Mouse (Mus musculus) monocyte, adult 2 months (primary cell): ENCODE results near the gene Pmepa1.

Source experiments
- DNase-seq, 2 experiments: peaks; one replicate each; pipeline ENCODE4 v3.0.0; 2022; ENCODE audit warnings: low spot score in 2 of 2, low read depth in 1 of 2

The Pmepa1 gene

DNA sequence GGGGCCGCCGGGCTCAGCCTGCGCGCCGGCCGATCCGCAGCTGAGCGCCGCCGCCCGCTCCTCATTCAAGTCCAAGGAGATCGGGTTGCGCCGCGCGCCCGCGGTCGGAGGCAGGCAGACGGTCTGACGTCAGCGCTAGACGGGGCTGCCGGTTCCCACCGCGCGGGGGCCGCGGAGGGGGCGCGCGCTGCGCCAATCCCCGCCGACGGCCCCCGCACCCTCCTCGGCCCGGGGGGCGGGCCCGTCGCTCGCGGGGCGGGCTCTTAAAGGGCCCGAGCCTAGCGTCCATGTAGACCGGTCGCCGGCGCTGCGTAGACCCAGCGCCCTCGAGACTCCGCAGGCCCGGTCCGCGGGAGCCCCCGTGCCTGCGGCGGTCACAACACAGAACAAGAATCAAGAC is at the start of gene Pmepa1:
Pmepa1 (minus strand) TSS at position 125 of the 400 bp plus-strand sequence.
- DNase-seq: no peak

DNA sequence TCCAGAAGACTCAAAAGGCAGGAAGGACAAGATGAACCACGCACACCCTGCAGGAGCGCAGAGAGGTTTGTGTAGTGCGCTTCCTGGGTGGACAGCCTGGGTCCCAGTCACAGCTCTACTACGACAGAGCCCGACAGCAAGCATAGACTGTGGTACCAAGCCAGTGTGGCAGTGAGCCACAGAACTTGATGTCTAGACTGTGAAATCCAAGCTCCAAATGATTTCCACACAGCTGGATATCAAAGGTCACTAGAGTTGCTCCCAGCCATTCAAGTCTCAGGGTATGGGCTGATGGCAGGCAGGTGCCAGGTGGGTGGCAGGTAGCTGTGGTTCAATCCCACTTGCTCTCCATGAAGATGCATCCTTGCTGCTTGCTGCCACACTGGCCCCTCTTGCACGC is 45.4 kb upstream of the Pmepa1 start:
- DNase-seq: no peak

DNA sequence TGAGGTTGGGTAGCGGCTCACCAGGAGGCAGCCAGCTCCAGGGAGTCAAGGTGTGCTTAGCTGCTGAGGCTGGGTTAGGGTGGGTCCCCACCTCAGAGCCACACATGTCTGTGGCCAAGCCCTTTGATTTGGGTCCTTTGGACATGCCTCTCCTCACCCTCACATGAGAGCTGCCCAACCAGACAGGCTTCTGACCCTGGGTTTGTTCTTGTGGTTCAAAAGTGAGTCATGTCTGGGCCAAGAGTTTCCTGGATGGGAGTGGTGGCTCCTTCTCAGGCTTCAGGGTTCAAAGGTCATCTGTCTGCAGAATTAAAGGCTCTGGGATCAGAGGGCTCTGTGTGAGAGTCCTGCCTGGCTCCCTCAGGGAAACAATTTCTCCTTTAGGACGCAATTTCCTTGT is 44.9 kb upstream of the Pmepa1 start:
- DNase-seq: no peak

DNA sequence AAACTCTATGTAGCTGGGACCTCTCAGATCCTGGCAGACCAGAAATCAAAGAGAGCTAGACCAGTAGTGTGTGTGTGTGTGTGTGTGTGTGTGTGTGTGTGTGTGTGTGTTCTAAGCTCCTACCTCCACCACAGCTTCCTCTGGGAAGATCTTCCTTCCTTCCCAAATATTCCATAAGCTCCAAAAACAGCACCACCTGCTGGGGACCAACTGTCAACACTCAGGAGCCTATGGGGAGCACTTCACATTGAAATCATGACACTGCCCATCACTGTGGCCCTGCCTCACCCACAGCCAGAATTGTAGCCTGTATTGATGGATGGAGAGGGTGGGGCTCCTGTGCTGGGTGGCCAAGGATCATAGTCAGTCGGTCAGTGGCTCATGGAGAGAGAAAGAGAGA is 38.0 kb upstream of the Pmepa1 start:
- no peak for DNase-seq

DNA sequence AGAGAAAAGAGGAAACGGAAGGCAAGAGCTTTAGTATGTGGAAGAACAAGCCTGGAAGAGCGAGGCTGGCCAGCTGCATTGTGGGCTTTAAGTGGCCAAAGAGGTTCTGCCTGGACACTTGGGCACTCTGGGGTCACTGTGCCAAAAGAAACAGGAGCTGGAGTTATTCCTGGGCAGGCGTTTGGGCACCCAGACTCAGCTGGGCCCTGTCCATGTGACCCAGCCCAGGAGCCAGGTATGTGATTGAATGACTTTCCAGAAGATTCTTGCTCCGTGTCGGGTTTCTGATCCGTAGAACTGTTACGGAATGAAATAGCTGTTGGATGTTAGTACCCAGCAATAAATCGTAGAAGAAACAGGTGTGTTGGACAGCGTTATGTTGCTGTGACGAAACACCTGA is 32.2 kb upstream of the Pmepa1 start:
- no peak for DNase-seq

DNA sequence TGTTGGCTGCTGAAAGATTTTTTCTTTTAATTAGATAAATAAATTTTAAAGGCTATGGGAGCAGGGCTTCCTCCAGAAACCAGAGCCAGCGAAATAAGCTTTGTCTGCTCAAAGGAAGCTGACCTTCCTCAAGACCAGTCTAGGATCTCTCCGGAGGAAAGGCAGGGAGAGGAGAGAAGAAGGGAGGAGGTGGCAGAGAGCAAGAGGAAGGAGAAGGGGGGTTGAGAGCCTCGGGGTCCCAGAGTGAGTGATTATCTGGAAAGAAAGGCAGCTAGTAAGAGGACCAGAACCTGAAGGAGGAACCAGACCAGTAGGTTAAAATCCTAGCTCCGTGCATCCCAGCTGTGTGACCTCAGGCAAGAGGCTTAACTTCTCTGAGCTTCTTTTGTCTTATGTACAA is 31.7 kb upstream of the Pmepa1 start:
- DNase-seq: no peak

DNA sequence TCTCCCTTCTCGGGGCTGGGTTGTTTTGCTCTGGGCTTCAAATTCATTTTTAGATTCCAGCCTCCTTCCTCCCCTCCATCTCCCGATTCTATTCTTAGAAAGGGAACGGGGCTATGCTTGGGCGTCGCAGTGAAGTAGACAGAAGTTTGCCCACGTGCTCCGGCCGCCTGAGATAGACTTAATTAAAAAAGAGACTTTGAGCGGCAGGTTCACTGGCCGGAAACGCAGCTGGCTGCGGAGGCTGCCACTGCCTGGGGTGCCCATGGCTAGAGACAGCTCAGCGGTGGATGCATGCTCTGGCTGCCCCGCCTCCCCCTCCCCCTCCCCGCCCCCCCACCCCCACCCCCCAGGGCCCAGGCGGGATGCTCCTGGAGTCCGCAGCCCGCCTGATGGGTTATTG is 31.2 kb upstream of the Pmepa1 start:
- no peak for DNase-seq

DNA sequence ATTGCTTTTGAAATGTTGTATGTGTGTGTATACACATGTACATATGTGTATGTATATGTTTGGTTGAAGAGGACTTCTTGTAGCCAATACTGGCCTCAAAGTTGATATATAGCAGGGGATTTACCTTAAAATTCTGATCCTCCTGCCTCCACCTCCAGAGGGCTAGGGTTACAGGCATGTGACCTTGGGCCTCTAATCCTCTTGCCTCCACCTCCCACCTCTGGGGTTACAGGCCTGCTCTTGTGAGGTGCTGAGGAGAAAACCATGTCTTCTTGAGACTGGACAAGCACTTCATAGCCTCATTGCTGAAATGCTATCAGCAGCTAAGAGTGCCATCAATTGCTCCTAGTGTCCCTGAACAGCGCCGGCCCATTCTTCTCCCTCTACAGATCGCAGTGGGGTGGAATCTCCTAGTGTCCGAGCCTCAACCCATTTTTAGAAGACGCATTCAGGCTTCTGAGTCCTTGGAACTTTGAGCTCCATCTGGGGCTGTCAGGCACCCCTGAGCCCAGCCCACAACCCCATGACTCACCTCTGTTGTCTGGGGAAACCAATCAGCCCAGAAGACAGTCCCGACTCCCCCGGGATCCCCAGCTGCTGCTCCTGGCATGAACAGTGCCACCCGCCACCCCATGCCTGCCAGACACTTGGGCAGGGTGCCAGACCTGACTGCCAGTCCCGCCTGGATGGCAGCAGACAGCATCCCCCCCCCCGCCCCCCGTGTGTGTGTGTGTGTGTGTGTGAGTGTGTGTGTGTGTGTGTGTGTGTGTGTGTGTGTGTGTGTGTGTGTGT is 30.6 kb upstream of the Pmepa1 start:
- no peak for DNase-seq

DNA sequence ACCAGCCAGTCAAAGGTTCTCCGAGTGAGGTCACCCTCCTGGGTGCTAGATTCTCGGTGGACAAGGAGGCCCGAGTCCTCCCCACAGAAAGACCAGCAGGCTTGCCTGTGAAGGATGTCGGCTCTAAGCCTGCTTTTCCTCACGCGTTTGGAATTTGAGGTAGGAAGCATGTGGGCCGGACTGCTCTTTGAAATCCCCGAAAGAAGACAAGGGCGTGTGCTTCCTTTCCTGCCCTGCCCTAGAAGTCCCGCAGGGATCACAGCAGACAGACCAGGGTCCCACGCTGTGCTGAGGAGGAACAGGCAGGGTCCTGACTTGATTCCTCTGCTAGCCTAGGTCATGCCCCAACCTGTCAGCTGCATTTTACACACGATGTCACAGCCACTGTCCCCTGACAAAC is 28.7 kb upstream of the Pmepa1 start:
- DNase-seq: no peak

DNA sequence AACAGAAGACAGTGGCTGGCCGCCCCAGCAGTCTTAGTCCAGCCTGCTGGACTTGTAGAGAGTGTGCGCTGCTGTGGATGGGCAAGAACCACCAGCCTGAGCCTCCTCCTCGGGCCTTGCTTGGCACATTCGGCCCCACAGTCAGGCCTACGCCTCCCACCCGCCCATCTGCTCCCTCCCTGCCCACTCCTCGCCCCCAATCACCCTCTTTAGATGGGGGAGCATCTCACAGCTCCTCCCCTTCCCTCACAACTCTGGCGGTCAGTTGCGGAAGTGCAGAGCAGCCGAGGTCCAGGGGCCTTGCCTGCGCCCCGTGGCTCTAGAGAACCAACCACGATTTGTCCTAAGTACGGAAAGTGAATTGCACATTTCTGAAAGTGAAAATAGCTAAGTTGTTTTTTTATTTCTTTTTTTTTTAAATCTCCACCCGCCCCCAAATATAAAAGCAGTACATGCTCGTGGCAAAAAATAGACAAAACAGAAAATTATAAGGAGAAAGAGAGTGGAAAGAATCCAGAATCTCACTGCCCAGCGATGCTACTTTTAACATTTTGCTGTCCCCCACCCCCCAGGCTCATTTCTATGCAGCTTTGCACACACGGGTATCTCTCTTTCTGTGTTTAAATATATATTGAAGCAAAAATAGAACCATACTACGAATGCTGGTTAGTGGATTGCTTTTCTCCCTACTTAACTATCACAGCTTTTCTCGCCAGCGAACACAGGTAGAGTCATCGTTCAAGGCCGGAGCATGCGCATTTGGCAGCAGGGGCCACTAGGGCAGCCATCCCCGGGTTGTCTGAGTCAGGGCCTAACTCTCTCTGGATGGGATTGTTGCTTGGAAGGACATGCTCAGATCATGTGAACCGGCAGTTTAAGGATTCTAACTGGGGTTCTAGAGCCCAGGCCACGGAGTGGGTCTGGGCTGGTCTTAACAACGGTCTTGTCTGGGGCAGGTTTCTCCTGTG is 24.6 kb upstream of the Pmepa1 start:
- no peak for DNase-seq

DNA sequence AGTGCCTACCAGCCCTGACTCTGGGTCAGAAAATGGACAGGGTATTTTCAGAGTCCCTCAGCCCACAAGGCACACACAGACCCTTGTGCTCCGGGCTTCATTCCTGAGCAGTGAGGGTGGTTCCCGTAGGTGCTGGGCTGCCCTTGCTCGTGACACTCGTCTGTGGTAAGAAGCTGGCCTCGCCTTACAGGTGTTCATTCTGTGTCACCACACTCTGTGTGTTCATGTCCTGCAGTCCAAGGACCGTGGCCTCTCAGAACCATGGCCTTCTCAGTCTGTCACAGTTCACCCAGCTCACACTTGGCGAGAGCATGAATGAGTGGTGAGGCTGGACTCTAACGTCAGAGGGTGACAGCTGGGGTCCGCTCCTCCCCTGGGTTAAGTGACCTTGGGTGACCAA is 20.1 kb upstream of the Pmepa1 start:
- no peak for DNase-seq

DNA sequence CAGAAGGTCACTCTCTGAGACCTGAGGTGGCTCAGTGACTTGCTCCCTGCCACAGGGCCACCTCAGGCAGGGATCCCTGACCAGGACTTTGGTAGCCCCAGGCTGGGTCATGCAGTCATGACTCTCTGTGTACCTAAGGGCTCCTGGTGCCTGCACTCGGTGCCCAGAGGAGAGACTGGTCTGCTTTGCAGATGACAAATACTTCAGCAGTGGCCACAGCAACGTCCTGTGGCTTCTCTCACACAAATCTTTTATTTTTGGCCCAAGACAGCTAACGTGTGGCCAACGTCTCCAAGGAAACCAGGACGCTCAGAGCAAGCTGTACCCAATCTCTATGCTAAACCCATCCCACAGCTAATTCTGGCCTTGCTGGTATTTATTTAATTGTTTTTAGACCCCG is 16.7 kb upstream of the Pmepa1 start:
- DNase-seq: no peak

DNA sequence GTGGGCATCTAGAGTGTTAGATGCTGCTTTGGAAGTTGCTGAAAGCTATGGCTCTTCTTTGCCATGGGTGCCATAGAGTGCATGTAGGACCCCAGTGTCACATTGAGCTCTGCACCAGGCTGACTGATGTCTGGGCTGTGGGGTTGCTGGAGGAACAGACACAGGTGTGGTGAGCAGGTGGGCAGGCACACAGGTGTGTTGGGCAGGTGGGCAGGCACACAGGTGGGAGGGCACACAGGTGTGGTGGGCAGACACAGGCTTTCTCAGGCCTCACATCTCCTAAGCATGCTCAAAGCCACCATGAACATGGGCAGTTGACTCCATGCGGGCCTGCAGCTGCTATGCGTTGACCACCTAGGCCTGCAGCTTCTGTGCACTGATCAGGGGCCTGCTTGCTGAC is 16.2 kb upstream of the Pmepa1 start:
- DNase-seq: no peak

DNA sequence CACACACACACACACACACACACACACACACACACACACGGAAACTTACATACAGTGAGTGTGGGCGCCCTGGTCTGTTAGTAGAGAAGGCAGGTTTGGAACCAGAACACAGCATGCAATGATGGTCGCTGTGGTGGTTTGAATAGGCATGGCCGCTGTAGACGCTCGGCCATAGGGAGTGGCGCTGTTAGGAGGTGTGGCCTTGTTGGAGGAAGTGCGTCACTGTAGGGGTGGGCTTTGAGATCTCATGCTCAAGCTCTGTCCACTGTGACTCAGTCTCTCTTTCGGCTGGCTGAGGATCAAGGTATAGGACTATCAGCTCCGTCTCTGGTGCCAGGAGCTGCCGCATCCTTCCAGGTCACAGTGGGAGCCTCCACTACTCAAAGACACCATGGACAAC is 14.6 kb upstream of the Pmepa1 start:
- no peak for DNase-seq

DNA sequence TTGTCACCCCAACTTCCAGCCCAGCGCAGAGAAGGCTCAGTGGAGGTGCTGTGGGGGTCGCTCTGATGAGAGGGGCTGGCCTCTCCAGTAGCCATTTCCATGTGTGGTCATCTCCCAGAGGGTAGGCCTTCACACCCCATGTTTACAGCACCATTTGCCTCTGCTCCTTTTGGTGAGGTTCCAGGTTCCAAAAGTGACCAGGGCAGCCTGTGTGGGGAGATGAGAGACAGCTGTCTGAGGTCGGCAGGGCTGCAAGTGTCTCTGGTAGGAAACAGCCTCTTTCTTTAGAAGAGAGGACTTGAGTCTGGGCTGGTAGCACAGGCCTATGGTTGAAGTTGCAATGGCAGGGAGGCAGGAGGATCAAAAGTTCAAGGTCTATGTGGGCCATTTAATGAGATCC is 13.6 kb upstream of the Pmepa1 start:
- no peak for DNase-seq

DNA sequence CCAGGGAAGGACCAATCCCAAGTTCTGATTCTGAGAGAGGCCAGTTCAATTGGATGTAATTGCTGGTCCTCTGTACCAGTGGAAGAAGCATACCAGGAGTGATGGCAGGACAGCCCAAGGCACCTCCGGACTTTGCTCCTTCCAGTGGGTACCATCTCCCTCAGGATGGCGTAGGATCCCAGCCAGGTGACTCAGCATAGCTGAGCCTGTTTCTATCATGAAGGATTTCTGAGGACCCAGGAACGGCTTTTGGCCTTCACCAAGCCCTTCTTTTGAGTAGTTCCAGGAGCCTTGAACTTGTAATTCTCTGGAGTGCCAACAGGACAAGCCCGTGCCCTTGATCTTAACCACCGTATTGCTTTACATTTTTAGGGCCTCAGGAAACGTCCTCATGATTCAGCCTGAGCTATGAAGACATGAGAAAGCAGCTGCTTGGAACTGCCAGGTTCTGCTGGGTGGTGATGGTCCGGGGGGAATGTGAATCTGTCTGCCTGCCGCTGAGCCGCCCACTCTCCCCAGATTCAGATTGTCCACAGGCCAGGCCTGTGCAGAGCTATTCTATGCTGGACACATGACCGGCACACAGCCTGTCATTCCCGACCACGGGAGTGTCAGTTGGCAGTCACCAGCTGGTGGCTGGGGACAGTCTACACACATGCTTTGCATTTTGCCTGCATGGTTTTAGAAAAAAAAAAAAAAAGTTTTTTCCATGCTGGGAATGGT is 9.6 kb upstream of the Pmepa1 start:
- DNase-seq: no peak

DNA sequence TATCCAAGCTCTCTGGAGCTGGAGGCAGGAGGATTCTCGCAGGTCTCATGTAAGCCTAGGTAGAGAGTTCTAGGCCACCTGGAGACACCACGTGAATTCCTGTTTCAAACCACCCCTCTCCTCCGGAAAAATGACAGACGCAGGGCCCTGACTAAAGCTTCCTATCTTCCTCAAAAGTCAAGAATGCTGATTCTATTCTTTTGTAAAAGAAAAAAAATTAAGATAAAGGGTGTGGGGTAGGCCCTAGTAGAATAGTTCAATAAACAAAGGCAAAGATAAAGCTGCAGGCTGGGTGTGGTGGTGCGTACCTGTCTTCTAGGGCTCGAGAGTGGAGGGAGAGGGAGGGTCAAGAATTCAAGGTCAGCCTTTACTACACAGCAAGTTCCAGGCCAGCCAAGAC is 8.4 kb upstream of the Pmepa1 start:
- no peak for DNase-seq

DNA sequence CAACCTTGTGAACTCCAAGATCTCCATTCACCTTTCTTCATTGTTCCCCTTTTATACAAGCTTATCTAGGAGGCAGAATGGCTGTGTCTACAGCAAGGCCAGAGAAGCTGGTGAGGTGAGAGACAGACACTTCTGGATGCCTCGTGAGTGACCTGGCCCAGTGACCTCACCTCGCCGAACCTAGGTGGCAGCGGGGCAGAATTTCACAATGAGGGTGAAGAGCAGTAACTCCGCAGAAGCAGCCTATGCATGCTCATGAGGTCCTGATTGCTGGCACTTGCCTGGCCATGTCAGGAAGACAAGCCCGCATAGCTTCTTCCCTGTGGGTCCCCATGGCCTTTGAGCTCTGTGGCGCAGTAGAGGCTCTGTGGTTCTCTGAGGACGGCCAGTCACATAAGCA is 5.9 kb upstream of the Pmepa1 start:
- DNase-seq: no peak

DNA sequence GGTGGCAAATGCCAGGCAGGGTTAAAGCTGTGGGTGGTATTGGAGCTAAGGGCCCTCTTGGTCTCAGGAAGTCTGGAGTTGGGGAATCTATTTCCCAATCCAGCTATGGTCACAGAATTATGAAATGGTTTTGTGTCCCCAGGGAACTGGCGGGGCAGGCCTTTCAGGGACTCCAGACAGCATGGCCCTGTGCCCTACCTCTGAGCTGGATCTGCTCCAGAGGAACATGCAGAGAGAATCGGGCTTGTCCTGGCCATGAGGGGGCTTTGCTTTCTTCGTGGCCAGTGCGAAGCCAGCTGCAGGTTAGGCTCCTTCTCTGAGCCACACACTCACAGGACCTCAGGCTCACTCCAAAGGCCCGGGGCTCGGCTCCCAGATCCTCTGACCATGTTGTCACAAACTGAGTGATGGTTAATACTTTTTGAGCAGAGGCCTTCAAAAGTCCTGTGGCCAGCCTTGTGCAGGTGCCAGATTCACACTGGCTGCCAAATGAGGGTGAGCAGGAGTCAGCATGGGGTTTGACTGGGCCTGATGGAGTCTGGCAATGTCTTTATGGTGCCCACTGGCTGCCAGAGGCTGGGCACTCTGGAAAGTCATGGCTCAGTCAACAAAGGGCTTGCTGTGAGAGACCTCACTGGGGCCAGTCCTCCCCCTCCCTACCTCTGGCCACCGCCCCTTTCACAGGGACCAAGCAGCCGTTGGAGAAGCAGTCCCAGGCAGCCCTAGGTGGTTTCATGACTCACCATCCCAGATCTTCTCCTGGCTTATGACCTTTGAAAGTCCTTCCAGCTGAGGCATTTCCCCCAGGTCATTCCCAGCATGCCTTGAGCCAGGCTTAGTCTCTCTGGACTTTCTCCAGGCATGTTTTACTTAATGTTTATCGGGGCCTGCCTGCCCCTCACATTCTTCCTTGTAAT is 4.9 kb upstream of the Pmepa1 start:
- no peak for DNase-seq

DNA sequence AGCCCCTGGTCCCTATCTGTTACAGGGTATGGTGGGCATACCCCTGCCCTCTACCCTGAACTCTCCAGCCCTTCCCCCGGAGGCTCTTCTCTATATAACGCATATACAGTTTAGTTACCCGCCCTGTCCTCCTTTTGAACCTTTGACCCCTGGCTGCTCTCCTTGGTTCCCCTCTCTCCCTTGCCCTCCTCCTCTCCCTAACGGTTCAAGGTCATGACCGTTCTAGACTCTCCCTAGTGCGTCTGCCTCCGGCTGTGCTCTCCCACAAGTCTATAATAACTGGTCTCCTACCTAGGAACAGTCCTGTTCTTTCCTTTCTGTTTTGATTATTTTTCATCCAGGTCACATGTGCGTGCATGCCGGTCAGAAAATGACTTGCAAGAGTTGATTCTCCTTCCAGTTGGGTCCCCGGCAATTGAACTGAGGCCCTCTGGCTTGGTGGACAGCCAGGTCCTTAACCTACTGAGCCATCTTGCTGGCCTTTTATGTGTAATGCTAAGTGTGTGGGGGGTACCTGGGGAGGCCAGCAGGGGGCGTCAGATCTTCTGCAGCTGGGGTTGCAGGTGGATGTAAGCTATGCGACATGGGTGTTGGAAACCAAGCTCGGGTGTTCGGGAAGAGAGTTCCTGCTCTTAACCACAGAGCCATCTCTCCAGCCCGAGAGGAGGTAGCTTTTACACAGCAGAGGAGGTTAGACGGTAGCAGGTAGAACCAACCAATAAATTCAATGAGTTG is 2.7 kb upstream of the Pmepa1 start:
- no peak for DNase-seq
